Mouse (Mus musculus): ENCODE results near the gene Gng12.

GRCm38 (mm10) chr6:67016520-67017111 lies 120.4 kb downstream of the Gng12 start:
- TF ChIP-seq GATA1 (IDR thresholded peaks at IDR 0.05; ENCODE audit: low read length), result no peak
- TF ChIP-seq TAL1 (IDR thresholded peaks at IDR 0.05; ENCODE audit: low read length), result no peak

All from erythroblast, embryonic 14.5 days (primary cell).